Mouse (Mus musculus) left cerebral cortex, adult 2 months (tissue): ENCODE measurements around the gene Nkx2-5. TPM values are rescaled to one million over a fixed set of nuclear protein-coding genes. Genes with fewer than 3 reads are reported as not detected.

Experiments
- DNase-seq, 2 experiments: peaks; one replicate each; pipeline ENCODE4 v3.0.0; 2021 to 2022; ENCODE audit warnings: low spot score in 2 of 2, mixed read lengths in 1 of 2; ENCODE audit errors: extremely low spot score in 1 of 2
- H3K27ac ChIP-seq: fragments of 200-600 bp; 2 replicates; pipeline ENCODE4 v1.8.1; 2022
- H3K4me3 ChIP-seq: fragments of 200-600 bp; 2 replicates; pipeline ENCODE4 v1.8.1; 2022
- CTCF ChIP-seq: fragments of 200-600 bp; IDR thresholded peaks from 2 replicates; pipeline ENCODE4 v1.8.1; 2022; ENCODE audit warnings: antibody characterized with exemption, mild to moderate bottlenecking, moderate library complexity
- intact Hi-C: fragments of 180-260 bp; cut with DNase I; formaldehyde crosslinking; loops from one replicate; pipeline ENCODE4 v1.15.1; 2025
- long read RNA-seq, 2 experiments: library from polyadenylated mRNA; stranded (forward); transcript quantifications; one replicate each; pipeline ENCODE4 v2.0.0; 2021; ENCODE audit warnings: borderline mapping rate in 2 of 2
- total RNA-seq, 2 experiments: library from RNA; stranded (reverse); gene quantifications; 2 replicates each; pipeline ENCODE4 v1.2.3; 2021

Nkx2-5 gene
- not detected for total RNA-seq
- long read RNA-seq, experiment 1, result 0 reads
- long read RNA-seq, experiment 2, result 0 reads

- no peak for DNase-seq
- intact Hi-C loops, result no loop called here
- no peak within 1 kb of the TSS for H3K4me3 ChIP-seq
- H3K27ac ChIP-seq, result no peak within 1 kb of the TSS
- no peak for TF ChIP-seq CTCF
Measured at GRCm38 (mm10) chr17:26844909-26845148, at the start of gene Nkx2-5. Nkx2-5 (minus strand) TSS chr17:26845009.

DNA sequence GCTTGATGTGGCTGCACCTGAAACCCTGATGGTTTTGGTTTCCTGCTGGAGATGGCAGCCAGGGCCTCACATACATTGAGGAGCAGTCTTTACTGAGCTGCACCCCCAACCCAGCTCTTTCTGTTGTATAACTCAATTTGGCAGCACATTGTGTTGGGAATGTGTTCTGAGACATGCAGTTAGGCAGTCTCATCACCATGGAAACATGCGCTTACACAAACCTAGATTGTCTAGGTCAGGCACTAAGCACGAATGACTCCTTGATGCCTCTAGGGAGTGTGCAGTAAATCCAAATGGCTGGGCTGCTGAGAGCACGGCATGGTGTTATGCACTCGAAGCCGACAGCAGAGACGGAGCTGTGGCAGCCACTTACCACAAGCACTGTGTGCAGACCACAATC, 49.5 kb upstream of the Nkx2-5 start:
- no peak for DNase-seq
- peak overlapping the region; percentile 72 for H3K27ac ChIP-seq

DNA sequence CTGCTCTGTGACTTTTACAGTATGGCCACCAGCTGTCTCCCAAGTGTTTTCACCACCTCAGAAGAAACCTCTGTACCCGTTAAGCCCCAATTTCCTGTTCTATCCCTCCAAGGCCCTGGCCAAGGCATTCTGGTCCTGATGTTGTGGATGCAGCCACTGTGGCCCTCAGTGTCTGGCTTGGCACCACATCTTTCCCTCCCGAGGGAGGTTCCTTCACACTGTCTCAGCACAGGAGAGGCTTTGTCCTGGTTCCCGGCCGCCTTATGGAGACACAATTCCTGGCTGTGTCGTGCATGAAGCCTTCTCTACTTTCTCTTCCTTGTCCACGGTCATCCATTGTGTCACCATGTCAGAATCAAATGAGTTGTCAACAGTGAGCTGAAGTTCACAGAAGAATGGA, 48.7 kb upstream of the Nkx2-5 start:
- H3K4me3 ChIP-seq, result no peak overlapping the region
- peak overlapping the region; percentile 72 for H3K27ac ChIP-seq
- intact Hi-C loops, result no loop called here
- DNase-seq, result no peak
- no peak for TF ChIP-seq CTCF

More for the DNA sequence above, 49.5 kb upstream of the Nkx2-5 start:
- H3K4me3 ChIP-seq, result no peak overlapping the region
- no peak for TF ChIP-seq CTCF
- intact Hi-C loops, result no loop called here

DNA sequence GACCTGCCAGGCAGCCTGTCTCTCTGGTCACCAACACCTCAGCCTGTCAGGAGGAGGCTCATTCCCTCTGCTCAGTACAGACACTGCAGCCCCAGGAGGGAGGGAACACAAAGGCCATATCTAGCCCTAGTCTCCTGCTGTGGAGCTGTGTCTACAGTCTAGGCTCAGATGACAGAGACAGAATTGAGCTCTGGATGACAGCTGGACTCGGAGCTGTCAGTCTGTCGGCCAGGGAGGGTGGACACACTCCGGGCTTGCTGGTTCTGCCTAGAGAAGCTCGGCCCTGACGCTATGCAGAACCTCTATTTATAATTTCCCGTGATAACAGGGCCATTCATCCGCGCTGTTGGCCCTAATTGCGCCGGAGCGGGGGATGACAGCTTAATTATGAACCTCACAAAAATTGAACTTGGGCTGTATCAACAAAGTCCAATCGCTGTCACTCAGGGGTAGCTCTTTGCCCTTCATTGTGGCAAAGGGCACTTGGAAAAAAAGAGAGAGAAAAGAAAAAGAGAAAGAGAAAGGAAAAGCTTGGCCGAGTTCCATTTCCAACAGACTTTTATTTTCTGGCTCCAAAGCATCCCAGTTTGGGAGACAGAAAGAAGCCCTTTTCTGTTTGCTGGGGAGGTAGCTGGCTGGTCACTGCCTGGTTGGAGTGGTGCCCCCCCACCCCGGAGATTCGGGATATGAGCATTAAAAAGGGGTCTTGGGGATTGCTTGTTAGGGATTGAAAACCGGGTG, 48.0 kb upstream of the Nkx2-5 start:
- intact Hi-C loops, result no loop called here
- no peak for TF ChIP-seq CTCF
- Histone ChIP-seq H3K27ac (peak overlapping the region; percentile 72), H3K4me3 (no peak overlapping the region)
- no peak for DNase-seq

DNA sequence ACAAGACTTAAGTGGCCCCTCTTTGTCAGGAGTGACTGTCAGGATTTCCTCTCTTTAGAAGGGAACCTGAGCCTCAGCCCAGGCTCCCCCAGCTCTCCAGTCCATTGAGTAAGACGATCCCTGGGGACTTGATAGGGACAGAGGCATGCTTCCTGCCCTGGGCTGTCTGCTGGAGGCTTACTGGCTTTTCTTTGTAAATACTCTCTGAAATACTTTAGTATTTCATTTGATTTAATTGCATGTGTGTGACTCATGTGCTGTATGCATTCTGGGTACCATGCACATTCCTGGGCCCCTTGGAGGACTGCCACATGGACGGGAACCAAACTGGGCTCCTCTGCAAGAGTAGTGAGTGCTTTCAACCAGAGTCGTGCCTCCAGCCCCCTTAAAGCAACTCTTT, 43.1 kb upstream of the Nkx2-5 start:
- intact Hi-C loops, result loop anchor here (5.0 kb wide), 2 partner anchors 171 to 426 kb away; partner anchors contain the start of gene Crebrf
- no peak overlapping the region for H3K27ac ChIP-seq
- no peak for TF ChIP-seq CTCF
- DNase-seq, result no peak
- H3K4me3 ChIP-seq, result no peak overlapping the region

DNA sequence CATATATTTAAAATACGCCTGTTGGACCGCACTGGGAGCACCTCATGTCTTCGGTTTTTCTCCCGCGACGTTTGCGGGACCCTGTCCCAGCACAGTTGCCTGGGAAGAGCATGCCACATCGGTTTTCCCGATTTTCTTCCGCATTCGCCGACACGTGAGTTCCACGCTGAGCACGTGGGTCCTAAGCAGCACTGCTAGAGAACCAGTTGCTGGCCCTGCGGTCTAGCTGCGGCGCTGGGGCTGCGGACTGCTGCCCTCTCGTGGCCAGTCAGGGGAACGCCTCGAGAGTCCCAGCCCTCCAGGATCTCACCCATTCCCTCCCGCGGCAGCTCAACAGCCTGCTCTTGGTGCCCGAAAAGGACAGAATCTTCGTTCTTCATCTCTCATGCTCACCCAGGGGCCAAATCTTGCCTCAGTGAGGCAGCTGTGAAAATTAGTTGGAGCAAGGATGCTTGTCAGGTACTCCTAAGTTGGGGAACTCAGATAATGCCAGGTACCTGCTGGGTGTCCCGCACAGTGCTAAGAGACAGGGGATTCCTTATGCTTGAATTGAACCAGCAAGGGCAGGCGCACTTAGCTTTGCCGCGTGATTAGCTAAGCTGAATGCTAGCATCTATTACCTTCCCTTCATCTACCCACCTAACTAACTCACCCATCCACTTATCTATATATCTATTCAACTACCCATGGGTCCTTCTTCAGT, 41.4 kb upstream of the Nkx2-5 start:
- intact Hi-C loops, result loop anchor here (1.0 to 5.0 kb wide), 3 partner anchors 169 to 424 kb away; partner anchors contain the start of gene Crebrf
- Histone ChIP-seq H3K27ac (no peak overlapping the region), H3K4me3 (peak overlapping the region; percentile 55)
- DNase-seq, result peak; percentile 84 to 88
- TF ChIP-seq CTCF, result peak; percentile 100

DNA sequence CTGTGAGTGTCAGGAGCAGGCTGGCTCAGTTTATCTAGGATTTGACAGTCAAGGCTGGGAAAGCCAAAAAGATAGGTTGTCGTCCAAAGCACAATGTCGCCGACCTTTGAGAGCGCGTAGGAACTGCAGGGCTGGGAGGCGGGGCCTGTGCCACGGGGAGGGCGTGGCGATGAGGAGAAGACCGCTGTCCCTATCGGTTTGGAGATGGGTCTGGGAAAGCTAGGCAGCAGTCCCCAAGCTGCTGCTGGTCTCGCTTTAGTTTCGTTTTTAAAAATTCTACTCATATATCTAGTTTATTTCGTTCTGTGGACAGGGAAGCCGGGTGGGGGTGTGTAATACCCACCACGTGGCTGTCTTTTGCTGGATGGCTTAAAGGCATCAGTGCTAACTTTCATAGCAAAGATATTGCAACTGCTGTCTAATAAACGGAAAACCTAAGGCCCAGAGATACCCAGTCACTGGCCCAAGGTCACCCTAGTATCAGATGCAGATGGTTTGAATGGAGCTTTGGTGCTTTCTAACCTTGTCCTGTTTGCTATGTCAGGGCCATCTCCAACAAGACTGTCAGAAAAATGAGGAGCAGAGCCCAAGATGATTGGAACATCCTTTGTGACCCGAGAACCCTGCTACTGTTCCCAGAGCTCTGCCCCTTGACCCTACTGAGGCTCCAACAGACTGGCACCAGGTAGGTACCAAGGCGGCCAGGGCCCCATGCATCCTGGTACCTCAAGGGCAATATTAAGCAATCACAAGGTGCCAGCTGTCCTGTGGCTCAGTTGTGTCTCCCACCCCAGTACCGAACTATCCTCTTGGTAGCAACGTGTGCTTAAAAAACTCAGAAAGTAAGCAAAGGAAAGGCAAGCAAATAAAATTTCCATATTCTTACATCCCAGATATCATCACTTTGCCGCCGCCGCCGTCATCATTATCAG, 40.5 kb upstream of the Nkx2-5 start:
- intact Hi-C loops, result loop anchor here (2.0 to 5.0 kb wide), 3 partner anchors 90 to 423 kb away; partner anchors contain the start of gene Crebrf
- Histone ChIP-seq H3K4me3 (peak overlapping the region; percentile 55), H3K27ac (no peak overlapping the region)
- peak; percentile 67 to 68 for DNase-seq
- TF ChIP-seq CTCF, result peak; percentile 46

GRCm38 (mm10) chr17:26883585-26883984, 38.8 kb upstream of the Nkx2-5 start:
- no peak for DNase-seq
- H3K4me3 ChIP-seq, result no peak overlapping the region
- no peak overlapping the region for H3K27ac ChIP-seq
- no peak for TF ChIP-seq CTCF
- intact Hi-C loops, result no loop called here

DNA sequence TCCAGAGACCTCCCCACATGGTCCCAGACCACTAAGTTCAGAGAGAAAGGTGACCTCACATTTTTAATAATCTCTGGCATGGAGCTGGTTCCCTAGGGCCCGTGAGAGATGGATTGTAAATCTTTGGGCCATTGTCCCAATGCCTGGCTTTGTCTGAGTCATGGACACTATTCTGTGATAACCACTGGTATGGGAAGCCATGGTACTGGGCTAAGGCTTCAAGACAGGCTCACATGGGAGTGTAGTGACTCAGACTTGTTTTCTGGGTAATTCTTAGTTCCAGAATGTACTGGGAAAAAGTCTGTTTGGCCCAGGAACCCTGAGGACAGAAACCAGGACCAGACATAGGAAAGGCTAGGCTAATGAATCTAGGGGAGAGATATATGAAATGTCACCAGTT, 37.9 kb upstream of the Nkx2-5 start:
- TF ChIP-seq CTCF, result no peak

DNA sequence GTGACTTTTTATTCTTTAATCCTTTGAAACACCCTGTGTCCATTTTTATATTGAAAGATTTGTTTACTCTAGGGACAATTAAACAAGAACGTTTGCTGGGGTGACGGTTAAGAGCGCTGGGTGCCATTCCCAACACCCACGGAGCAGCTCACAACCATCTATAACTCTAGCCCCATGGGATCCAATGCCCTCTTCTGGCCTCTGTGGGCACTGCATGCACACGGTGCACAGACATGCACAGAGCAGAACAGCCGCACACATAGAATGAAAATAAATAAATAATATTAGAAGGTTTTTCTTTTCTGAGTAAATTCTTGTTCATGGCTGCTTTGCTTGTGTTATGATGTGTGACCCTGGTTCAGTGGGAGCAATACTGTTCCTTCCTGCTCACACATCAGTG, 34.4 kb upstream of the Nkx2-5 start:
- H3K27ac ChIP-seq, result no peak overlapping the region
- no peak overlapping the region for H3K4me3 ChIP-seq
- intact Hi-C loops, result no loop called here
- TF ChIP-seq CTCF, result no peak; the same call in 1 of the 2 replicates
- no peak for DNase-seq

More for the DNA sequence above, 37.9 kb upstream of the Nkx2-5 start:
- Histone ChIP-seq H3K27ac (no peak overlapping the region), H3K4me3 (no peak overlapping the region)
- DNase-seq, result no peak
- intact Hi-C loops, result no loop called here

GRCm38 (mm10) chr17:26877927-26878326, 33.1 kb upstream of the Nkx2-5 start:
- TF ChIP-seq CTCF, result no peak
- intact Hi-C loops, result no loop called here
- no peak overlapping the region for H3K27ac ChIP-seq
- H3K4me3 ChIP-seq, result no peak overlapping the region
- DNase-seq, result no peak

- H3K4me3 ChIP-seq, result no peak overlapping the region
- intact Hi-C loops, result no loop called here
- DNase-seq, result no peak
- no peak for TF ChIP-seq CTCF
- no peak overlapping the region for H3K27ac ChIP-seq
Measured at GRCm38 (mm10) chr17:26874542-26874941, 29.7 kb upstream of the Nkx2-5 start.
